Mouse (Mus musculus) forebrain, embryonic 12.5 days (tissue): ENCODE data around the gene Pfkfb4. TPM values are rescaled to one million over a fixed set of nuclear protein-coding genes. Genes with fewer than 3 reads are reported as not detected.

Experiments
- ATAC-seq: fragments of 200-750 bp; cut with Nextera tagmentation; 2 replicates; pipeline ENCODE4 v1.8.0; 2017; ENCODE audit warnings: moderate TSS enrichment; ENCODE audit not compliant: low FRiP score
- H3K27ac ChIP-seq: fragments of 300-500 bp; sonication (generic); 2 replicates; pipeline ENCODE4 v1.5.1; 2016; ENCODE audit warnings: mild to moderate bottlenecking
- H3K27me3 ChIP-seq: fragments of 300-500 bp; sonication (generic); 2 replicates; pipeline ENCODE4 v1.6.1; 2016; ENCODE audit warnings: mild to moderate bottlenecking
- H3K36me3 ChIP-seq: fragments of 300-500 bp; sonication (generic); replicated peaks from 2 replicates; pipeline ENCODE4 v1.6.1; 2016; ENCODE audit warnings: mild to moderate bottlenecking
- H3K4me1 ChIP-seq: fragments of 300-500 bp; sonication (generic); 2 replicates; pipeline ENCODE4 v1.6.1; 2016
- H3K4me2 ChIP-seq: fragments of 300-500 bp; sonication (generic); 2 replicates; pipeline ENCODE4 v1.6.1; 2016; ENCODE audit warnings: mild to moderate bottlenecking, moderate library complexity
- H3K4me3 ChIP-seq: fragments of 300-500 bp; sonication (generic); replicated peaks from 2 replicates; pipeline ENCODE4 v1.5.1; 2016; ENCODE audit warnings: mild to moderate bottlenecking
- H3K9ac ChIP-seq: fragments of 300-500 bp; sonication (generic); 2 replicates; pipeline ENCODE4 v1.6.1; 2016; ENCODE audit warnings: mild to moderate bottlenecking
- H3K9me3 ChIP-seq: fragments of 300-500 bp; sonication (generic); 2 replicates; pipeline ENCODE4 v1.6.1; 2016
- WGBS: fragments of 180-500 bp; shearing (Covaris S2); methylation state at CpG from one replicate; pipeline ENCODE4 v1.1.7; 2016; 5-methylcytosine and 5-hydroxymethylcytosine counted together
- polyA plus RNA-seq: library from polyadenylated mRNA; unstranded; fragments of >200 nt; fragmentation: Nextera tagmentation; extraction: Ambion mirVana; gene quantifications from 2 replicates; pipeline ENCODE4 v1.2.1, GENCODE M21; 2016

Pfkfb4 gene
- polyA plus RNA-seq = 16.5 and 18.4 TPM in 2 replicates

DNA sequence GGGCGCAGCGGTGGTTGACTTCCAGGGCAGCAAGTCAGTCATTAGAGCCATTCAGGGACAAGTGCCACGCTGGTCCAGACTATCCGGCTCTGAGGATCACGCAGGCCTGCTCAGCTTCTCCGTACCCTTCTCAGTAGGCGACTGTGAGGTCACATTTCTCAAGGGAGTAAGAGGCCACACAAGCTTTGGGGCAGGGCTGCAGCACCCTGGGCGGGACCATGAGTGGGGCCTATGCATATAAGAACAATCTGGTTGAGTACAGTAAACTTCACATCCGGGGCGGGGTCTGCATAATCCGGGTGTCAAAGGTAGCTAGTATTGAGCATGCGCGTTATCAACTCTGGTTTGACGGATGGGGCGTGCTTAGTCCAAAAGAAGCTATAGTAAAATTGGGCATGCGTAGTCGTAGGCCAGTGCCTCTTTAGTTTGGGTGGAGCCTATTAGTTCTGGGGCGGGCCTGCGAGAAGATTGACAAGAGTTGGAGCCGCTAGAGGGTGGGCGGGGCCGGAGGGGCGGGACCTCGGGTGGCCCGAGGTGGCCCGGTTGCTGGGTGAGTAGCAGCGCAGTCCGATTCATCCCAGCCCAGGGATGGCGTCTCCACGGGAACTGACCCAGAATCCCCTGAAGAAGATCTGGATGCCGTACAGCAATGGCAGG is at the start of gene Pfkfb4:
Gene Pfkfb4 (plus strand): TSS at position 351 of the 657 bp plus-strand sequence.
- under 1% methylated on average over 31 of the region's 31 CpGs for WGBS
- Histone ChIP-seq H3K9me3 (no peaks in the 10 kb centered on the region), H3K4me3 (peak within 1 kb of the TSS; percentile 57)

DNA sequence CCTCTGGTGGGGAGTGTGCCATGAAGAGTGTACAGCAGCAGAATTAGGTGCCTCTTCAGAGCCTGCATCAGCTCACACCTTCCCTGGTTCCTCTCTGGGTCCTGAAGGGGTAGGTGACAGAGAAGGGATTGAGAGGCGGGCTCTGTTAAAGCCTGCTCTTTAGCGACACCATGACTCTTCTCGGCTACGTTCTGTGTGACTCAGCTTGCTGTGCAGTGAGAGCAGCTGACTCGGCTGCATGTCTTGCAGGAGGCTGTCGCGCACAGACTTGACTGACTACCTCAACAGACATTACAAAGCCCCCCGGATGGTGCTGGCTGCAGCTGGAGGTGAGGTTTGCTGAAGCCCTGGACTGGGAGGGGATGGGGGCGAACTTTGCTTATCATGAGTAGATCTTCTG is 46.5 kb upstream of the Pfkfb4 start:
- Histone ChIP-seq H3K9me3 (no peaks in the 10 kb centered on the region), H3K27me3 (no peaks in the 10 kb centered on the region), H3K36me3 (peaks cover 94% of the 10 kb centered on the region), H3K4me3 (no peak overlapping the region), H3K4me2 (no peak overlapping the region), H3K27ac (no peak overlapping the region), H3K4me1 (no peaks in the 10 kb centered on the region), H3K9ac (no peak overlapping the region)
- 84% methylated on average over 9 of the region's 9 CpGs for WGBS
- ATAC-seq = no peak

More for the DNA sequence above, at the start of gene Pfkfb4:
- peak within 1 kb of the TSS; percentile 63 for H3K4me2 ChIP-seq
- no peaks in the 10 kb centered on the region for H3K27me3 ChIP-seq
- ATAC-seq = peak; percentile 94
- H3K36me3 ChIP-seq = no peaks in the 10 kb centered on the region
- H3K4me1 ChIP-seq = peaks cover 18% of the 10 kb centered on the region
- peak within 1 kb of the TSS; percentile 78 for H3K27ac ChIP-seq
- peak within 1 kb of the TSS; percentile 47 for H3K9ac ChIP-seq

DNA sequence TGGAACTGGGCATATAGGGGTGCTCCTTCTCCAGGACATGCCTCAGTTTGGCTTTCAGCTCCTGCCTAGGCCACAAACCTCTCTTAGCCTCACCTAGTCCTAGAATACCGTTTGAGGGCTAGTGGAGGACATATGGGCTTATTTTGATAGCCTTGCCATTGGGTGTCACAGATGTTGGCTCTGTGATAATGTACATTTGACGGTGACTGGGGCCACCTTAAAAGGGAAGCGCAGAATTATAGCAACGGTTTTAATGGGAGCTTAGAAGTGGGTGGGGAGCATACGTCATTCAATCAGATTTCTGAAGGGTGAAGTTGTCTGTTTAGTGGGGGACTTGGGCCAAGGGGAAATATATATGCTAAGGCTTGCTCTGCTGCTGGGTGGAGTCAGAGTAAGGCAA is 46.0 kb upstream of the Pfkfb4 start:
- 91% methylated on average over 5 of the region's 5 CpGs for WGBS

DNA sequence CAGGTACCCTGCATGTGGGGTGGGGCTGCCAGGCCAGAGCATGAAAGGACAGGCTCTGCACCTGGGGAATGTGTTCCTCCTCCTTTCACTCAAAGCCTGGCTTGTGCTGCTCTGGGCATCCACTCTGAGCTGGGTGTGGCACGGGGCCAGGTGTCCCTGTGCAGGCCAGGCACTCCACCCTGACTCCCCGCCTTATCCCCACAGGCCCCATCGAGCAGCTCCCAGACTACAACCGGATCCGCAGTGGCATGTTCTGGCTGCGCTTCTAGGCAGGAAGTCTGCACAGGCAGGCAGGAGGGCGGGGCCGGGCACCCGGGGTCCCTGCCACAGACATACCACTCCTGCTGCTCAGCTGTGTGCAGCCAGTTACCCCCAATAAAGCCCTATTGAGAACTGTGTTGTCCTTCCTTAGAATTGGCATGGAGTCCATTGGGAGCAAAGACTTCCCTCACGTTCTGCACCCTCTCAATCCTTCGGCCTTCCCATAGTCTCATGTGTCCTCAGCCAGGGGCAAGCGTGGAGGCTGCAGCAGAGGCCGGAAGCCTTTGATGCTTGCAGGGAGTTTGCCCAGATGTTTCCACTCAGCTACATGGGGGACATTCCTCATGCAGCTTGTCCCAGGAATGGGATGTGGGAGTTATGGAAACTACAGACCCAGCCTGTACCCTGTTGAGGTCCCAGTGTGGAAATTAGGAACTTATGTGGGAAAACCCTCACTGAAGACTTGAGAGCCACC is 42.2 kb upstream of the Pfkfb4 start:
- WGBS = 86% methylated on average over 13 of the region's 13 CpGs
- H3K9me3 ChIP-seq = no peaks in the 10 kb centered on the region
- no peaks in the 10 kb centered on the region; the same call in 1 of the 2 replicates for H3K4me1 ChIP-seq
- peaks cover 65% of the 10 kb centered on the region for H3K36me3 ChIP-seq
- H3K27ac ChIP-seq = peak overlapping the region; percentile 0; the same call in 1 of the 2 replicates
- no peak overlapping the region for H3K4me3 ChIP-seq
- H3K4me2 ChIP-seq = no peak overlapping the region
- H3K27me3 ChIP-seq = peaks cover 26% of the 10 kb centered on the region
- H3K9ac ChIP-seq = no peak overlapping the region
- no peak for ATAC-seq

More for the DNA sequence above, 46.0 kb upstream of the Pfkfb4 start:
- ATAC-seq = no peak
- H3K4me3 ChIP-seq = no peak overlapping the region
- no peak overlapping the region for H3K27ac ChIP-seq
- H3K27me3 ChIP-seq = no peaks in the 10 kb centered on the region
- H3K36me3 ChIP-seq = peaks cover 95% of the 10 kb centered on the region
- H3K4me2 ChIP-seq = no peak overlapping the region
- H3K9ac ChIP-seq = no peak overlapping the region
- no peaks in the 10 kb centered on the region for H3K4me1 ChIP-seq
- no peaks in the 10 kb centered on the region for H3K9me3 ChIP-seq

DNA sequence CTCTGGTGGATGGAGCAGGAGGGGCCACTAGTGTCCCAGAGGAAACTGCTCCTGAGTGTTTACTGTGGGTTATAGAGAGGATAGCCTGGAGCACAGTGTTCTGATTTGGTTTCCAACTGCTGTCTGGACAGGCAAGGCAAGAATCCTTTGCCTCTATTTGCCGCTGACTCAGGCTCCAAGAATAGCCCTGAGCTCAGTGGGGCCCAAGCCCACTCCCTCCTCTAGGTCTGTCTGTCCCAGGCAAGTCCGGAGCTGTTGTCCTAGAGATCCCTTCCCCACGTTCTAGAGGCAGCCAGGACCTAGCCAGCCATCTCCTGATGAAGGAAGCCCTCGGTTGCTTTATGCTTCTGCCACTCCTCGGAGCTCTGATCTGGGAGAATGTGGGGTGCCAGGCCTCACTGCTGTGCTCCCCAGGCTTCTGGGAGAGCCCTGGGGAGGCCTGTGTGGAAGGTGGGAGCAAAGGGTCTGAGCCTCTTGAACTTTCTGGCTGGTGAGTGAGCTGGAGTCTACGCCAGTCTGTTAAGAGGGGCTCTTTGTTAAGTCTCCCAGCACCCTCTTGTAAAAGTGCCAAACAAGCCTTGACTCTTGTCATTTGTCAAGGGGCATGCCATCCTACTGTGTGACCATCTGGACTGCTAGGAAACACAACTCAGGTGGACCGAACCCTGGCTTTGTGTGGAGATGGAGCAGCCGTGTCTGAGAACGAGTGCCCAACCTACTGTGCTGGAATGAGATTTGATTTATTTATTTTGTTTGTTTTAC is 41.4 kb upstream of the Pfkfb4 start:
- no peak for ATAC-seq

DNA sequence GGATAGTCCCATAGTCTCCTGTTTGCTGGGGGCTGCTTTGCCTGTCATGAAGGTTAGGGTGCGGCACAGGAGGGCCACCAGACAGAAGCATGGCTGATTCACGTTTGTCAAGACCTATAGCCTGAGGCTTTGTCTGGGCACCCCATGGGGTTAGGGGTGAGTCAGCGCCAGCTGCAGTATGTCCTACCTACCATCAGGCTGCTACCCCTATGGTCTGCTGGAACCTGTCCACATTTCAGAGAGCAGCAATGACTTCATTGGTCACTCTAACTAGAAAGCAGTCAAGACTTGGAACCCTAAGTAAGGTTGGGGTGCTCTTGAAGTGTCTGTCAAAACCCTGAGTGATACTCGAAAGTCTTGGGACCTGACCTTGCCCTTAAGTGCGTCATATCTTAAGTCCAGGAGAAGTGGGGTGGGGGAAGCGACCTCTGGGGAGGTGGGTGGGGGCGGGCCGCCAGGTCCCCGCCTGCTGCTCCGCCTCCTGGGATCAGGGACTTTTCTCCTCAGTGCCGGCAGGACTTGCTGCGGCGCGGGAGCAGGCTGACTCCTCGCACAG is 38.4 kb upstream of the Pfkfb4 start, which contains the start of gene Col7a1:
Gene Col7a1 (plus strand): TSS at position 506 of the 556 bp plus-strand sequence.
- Histone ChIP-seq H3K9ac (no peak within 1 kb of the TSS), H3K4me2 (peak within 1 kb of the TSS; percentile 21), H3K36me3 (peaks cover 27% of the 10 kb centered on the region), H3K9me3 (no peaks in the 10 kb centered on the region), H3K27me3 (peaks cover 32% of the 10 kb centered on the region), H3K27ac (no peak within 1 kb of the TSS), H3K4me1 (no peaks in the 10 kb centered on the region; the same call in 1 of the 2 replicates), H3K4me3 (no peak within 1 kb of the TSS)
- no peak for ATAC-seq
- 10% methylated on average over 15 of the region's 15 CpGs for WGBS

More for the DNA sequence above, 41.4 kb upstream of the Pfkfb4 start:
- Histone ChIP-seq H3K4me1 (no peaks in the 10 kb centered on the region; the same call in 1 of the 2 replicates), H3K4me3 (no peak overlapping the region), H3K27ac (peak overlapping the region; percentile 46; the same call in 1 of the 2 replicates), H3K4me2 (no peak overlapping the region), H3K9me3 (no peaks in the 10 kb centered on the region), H3K36me3 (peaks cover 57% of the 10 kb centered on the region), H3K27me3 (peaks cover 32% of the 10 kb centered on the region), H3K9ac (no peak overlapping the region)
- 88% methylated on average over 9 of the region's 9 CpGs for WGBS

DNA sequence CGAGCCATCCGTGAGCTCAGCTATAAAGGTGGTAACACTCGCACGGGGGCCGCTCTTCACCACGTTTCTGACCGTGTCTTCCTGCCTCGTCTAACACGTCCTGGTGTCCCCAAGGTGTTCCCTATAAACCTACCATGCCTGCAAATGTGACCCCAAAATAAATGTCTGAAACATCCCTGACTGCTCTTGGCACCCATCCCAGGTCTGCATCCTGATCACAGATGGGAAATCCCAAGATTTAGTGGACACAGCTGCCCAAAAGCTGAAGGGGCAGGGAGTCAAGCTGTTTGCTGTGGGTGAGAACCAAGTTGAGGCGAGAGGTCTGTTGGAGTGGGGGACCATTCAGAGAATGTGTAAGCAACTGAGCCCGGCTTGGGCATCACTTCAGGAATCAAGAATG is 36.3 kb upstream of the Pfkfb4 start:
- Histone ChIP-seq H3K4me2 (no peak overlapping the region), H3K9ac (no peak overlapping the region), H3K4me1 (no peaks in the 10 kb centered on the region; the same call in 1 of the 2 replicates), H3K9me3 (no peaks in the 10 kb centered on the region), H3K27ac (no peak overlapping the region), H3K36me3 (peaks cover 6% of the 10 kb centered on the region), H3K27me3 (peaks cover 32% of the 10 kb centered on the region), H3K4me3 (no peak overlapping the region)
- 88% methylated on average over 11 of the region's 11 CpGs for WGBS
- ATAC-seq = no peak

DNA sequence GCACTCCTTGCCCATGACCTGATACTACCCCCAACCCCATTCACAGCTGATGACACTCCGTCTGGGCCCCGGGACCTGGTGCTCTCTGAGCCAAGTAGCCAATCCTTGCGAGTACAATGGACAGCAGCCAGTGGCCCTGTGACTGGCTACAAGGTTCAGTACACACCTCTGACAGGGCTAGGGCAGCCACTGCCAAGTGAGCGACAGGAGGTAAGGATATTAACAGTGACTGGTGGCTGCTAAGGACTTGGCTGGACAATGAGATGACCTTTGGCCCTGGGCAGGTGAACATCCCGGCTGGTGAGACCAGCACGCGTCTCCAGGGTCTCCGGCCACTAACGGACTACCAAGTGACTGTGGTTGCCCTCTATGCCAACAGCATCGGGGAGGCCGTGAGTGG is 35.7 kb upstream of the Pfkfb4 start:
- H3K9ac ChIP-seq = no peak overlapping the region
- no peak overlapping the region for H3K4me2 ChIP-seq
- H3K27me3 ChIP-seq = peaks cover 32% of the 10 kb centered on the region
- no peaks in the 10 kb centered on the region for H3K9me3 ChIP-seq
- H3K4me1 ChIP-seq = no peaks in the 10 kb centered on the region; the same call in 1 of the 2 replicates
- H3K36me3 ChIP-seq = 0 out of 2 replicates have a peak, but pooled peaks cover 3% of the 10 kb centered on the region
- ATAC-seq = no peak
- no peak overlapping the region for H3K27ac ChIP-seq
- WGBS = 92% methylated on average over 11 of the region's 11 CpGs
- no peak overlapping the region for H3K4me3 ChIP-seq

DNA sequence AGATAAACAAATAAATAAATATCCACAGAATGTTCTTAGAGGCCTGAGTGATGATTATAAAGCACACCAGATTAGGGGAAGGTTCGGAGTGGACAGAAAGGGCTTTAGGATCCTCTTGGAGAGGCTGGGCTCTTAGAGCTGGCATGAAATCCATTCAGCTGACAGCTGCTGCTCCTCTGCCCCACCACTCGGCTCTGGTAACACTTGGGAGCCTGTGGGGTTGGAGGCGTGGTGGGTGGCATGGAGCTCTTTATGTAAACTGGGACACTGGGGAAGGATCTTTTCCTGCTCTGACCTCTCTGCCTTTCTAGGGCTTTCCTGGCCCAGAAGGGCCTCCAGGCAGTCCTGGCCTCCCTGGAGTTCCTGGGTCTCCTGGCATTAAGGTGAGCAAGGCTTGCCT is 28.0 kb upstream of the Pfkfb4 start:
- Histone ChIP-seq H3K4me2 (no peak overlapping the region), H3K9ac (no peak overlapping the region), H3K27me3 (no peaks in the 10 kb centered on the region), H3K4me3 (no peak overlapping the region), H3K9me3 (no peaks in the 10 kb centered on the region), H3K27ac (no peak overlapping the region), H3K4me1 (no peaks in the 10 kb centered on the region), H3K36me3 (no peaks in the 10 kb centered on the region)
- 92% methylated on average over 3 of the region's 3 CpGs for WGBS
- no peak for ATAC-seq

DNA sequence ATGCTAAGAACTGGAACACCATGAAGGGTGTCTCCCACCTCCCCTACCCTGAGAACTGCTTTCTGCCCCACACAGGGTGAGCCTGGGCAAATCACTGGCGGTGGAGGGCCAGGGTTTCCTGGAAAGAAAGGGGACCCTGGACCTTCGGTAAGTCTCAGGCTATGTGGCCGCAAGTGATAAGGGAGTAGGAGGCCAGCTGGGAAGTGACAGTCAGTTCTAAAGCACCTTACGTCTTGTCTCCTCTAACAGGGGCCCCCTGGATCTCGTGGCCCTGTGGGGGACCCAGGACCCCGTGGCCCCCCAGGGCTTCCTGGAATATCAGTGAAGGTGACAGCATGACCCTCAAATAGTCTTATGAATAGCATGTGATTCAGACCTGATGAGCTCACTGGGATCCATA is 27.2 kb upstream of the Pfkfb4 start:
- Histone ChIP-seq H3K4me2 (no peak overlapping the region), H3K9me3 (no peaks in the 10 kb centered on the region), H3K27ac (no peak overlapping the region), H3K9ac (no peak overlapping the region), H3K27me3 (no peaks in the 10 kb centered on the region), H3K4me3 (no peak overlapping the region), H3K4me1 (no peaks in the 10 kb centered on the region), H3K36me3 (no peaks in the 10 kb centered on the region)
- 83% methylated on average over 6 of the region's 6 CpGs for WGBS
- no peak for ATAC-seq

DNA sequence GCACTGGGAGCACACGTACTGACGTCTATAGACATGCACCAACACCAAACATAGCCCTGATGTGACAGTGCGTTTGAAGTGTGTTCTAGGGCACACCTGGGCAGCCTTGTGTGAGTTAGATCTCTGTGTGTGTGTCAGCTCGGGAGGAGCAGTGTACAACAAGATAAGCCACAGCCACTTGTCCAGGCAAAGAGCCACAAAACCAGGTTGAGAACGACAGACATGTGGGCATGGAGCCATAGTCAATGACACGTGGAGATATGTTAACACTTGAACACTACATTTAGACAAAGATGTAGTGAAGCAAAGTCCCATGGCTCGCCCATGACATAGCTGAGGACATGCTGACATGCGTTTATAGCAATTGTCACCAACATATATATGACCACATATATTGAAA is 21.0 kb upstream of the Pfkfb4 start:
- Histone ChIP-seq H3K9ac (no peak overlapping the region), H3K36me3 (no peaks in the 10 kb centered on the region), H3K4me3 (no peak overlapping the region), H3K4me1 (no peaks in the 10 kb centered on the region), H3K27ac (no peak overlapping the region), H3K9me3 (no peaks in the 10 kb centered on the region), H3K4me2 (no peak overlapping the region), H3K27me3 (no peaks in the 10 kb centered on the region)
- 87% methylated on average over 8 of the region's 8 CpGs for WGBS
- no peak for ATAC-seq

DNA sequence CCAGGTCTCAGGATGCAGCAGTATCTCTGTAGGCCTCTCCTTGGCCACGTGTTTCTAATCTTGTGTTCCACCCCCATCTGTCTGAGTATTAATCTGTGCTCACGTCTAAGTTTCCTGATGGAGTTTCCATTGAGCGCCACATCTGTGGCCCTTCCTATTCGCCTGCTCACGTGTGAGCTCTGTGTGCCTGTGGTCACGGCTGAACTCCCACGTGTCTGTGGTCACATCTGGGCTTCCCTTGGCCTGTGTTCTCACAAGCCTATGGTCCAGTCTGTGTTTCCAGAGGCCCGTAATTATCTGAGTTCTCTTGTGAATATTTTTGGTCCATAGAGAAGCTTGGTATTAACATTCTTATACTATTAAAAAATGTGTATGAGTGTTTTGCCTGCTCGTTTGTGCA is 15.1 kb upstream of the Pfkfb4 start:
- no peaks in the 10 kb centered on the region for H3K4me1 ChIP-seq
- no peak overlapping the region for H3K27ac ChIP-seq
- 89% methylated on average over 9 of the region's 9 CpGs for WGBS
- no peaks in the 10 kb centered on the region for H3K36me3 ChIP-seq
- no peak overlapping the region for H3K4me3 ChIP-seq
- H3K9ac ChIP-seq = no peak overlapping the region
- H3K4me2 ChIP-seq = no peak overlapping the region
- no peaks in the 10 kb centered on the region for H3K9me3 ChIP-seq
- H3K27me3 ChIP-seq = no peaks in the 10 kb centered on the region
- no peak for ATAC-seq
